Mouse (Mus musculus): ENCODE results near the gene Cacna1c. TPM values are rescaled to one million over a fixed set of nuclear protein-coding genes. Genes with fewer than 3 reads are reported as not detected.

Cacna1c gene
- total RNA-seq, 2 experiments from 2014 or later: 0.09 TPM; not detected in 1

GRCm38 (mm10) chr6:118899688-118900087, 296.5 kb downstream of the Cacna1c start:
- ATAC-seq (replicated peaks; ENCODE audit: low FRiP score, poor library complexity, severe bottlenecking): no peak

GRCm38 (mm10) chr6:118897101-118897500, 299.1 kb downstream of the Cacna1c start:
- ATAC-seq (replicated peaks; ENCODE audit: low FRiP score, poor library complexity, severe bottlenecking): no peak

- ATAC-seq (replicated peaks; ENCODE audit: low FRiP score, poor library complexity, severe bottlenecking): no peak
Observed at GRCm38 (mm10) chr6:118894043-118894442, 302.2 kb downstream of the Cacna1c start.

- no peak for ATAC-seq (replicated peaks; ENCODE audit: low FRiP score, poor library complexity, severe bottlenecking)
Observed at GRCm38 (mm10) chr6:118889441-118889840, 306.8 kb downstream of the Cacna1c start.

GRCm38 (mm10) chr6:118887032-118887431, 309.2 kb downstream of the Cacna1c start:
- no peak for ATAC-seq (replicated peaks; ENCODE audit: low FRiP score, poor library complexity, severe bottlenecking)

- ATAC-seq (replicated peaks; ENCODE audit: low FRiP score, poor library complexity, severe bottlenecking): no peak
Observed at GRCm38 (mm10) chr6:118884961-118885360, 311.3 kb downstream of the Cacna1c start.

GRCm38 (mm10) chr6:118884073-118884551, 312.1 kb downstream of the Cacna1c start:
- ATAC-seq (replicated peaks; ENCODE audit: low FRiP score, poor library complexity, severe bottlenecking): no peak

GRCm38 (mm10) chr6:118876204-118876603, 320.0 kb downstream of the Cacna1c start:
- ATAC-seq (replicated peaks; ENCODE audit: low FRiP score, poor library complexity, severe bottlenecking): no peak

GRCm38 (mm10) chr6:118870241-118870841, 325.9 kb downstream of the Cacna1c start:
- no peak for ATAC-seq (replicated peaks; ENCODE audit: low FRiP score, poor library complexity, severe bottlenecking)

- no peak for ATAC-seq (replicated peaks; ENCODE audit: low FRiP score, poor library complexity, severe bottlenecking)
Observed at GRCm38 (mm10) chr6:118867384-118867783, 328.8 kb downstream of the Cacna1c start.

GRCm38 (mm10) chr6:118866889-118867288, 329.3 kb downstream of the Cacna1c start:
- no peak for ATAC-seq (replicated peaks; ENCODE audit: low FRiP score, poor library complexity, severe bottlenecking)

- ATAC-seq (replicated peaks; ENCODE audit: low FRiP score, poor library complexity, severe bottlenecking): no peak
Observed at GRCm38 (mm10) chr6:118865777-118866380, 330.3 kb downstream of the Cacna1c start.

GRCm38 (mm10) chr6:118864696-118865620, 331.3 kb downstream of the Cacna1c start:
- ATAC-seq (replicated peaks; ENCODE audit: low FRiP score, poor library complexity, severe bottlenecking): no peak

GRCm38 (mm10) chr6:118862727-118863126, 333.5 kb downstream of the Cacna1c start:
- ATAC-seq (replicated peaks; ENCODE audit: low FRiP score, poor library complexity, severe bottlenecking): no peak

- ATAC-seq (replicated peaks; ENCODE audit: low FRiP score, poor library complexity, severe bottlenecking): no peak
Observed at GRCm38 (mm10) chr6:118862091-118862490, 334.1 kb downstream of the Cacna1c start.

GRCm38 (mm10) chr6:118858431-118858830, 337.8 kb downstream of the Cacna1c start:
- no peak for ATAC-seq (replicated peaks; ENCODE audit: low FRiP score, poor library complexity, severe bottlenecking)

- no peak for ATAC-seq (replicated peaks; ENCODE audit: low FRiP score, poor library complexity, severe bottlenecking)
Observed at GRCm38 (mm10) chr6:118852131-118852530, 344.1 kb downstream of the Cacna1c start.

GRCm38 (mm10) chr6:118851086-118851485, 345.1 kb downstream of the Cacna1c start:
- no peak for ATAC-seq (replicated peaks; ENCODE audit: low FRiP score, poor library complexity, severe bottlenecking)

GRCm38 (mm10) chr6:118848640-118849039, 347.6 kb downstream of the Cacna1c start:
- no peak for ATAC-seq (replicated peaks; ENCODE audit: low FRiP score, poor library complexity, severe bottlenecking)

GRCm38 (mm10) chr6:118847751-118848150, 348.5 kb downstream of the Cacna1c start:
- ATAC-seq (replicated peaks; ENCODE audit: low FRiP score, poor library complexity, severe bottlenecking): no peak
